Mouse (Mus musculus): ENCODE results near the gene Tanc1.

The Tanc1 gene

GRCm38 (mm10) chr2:59794838-59795237 is 183.0 kb downstream of the Tanc1 start:
- DNase-seq (ENCODE audit: low spot score) = no peak

GRCm38 (mm10) chr2:59798934-59799532 is 187.2 kb downstream of the Tanc1 start:
- no peak for DNase-seq (ENCODE audit: low spot score)

- no peak for DNase-seq (ENCODE audit: low spot score)
These were observed 187.7 kb downstream of the Tanc1 start for GRCm38 (mm10) chr2:59799572-59799971.

- DNase-seq (ENCODE audit: low spot score) = no peak
These were observed 188.8 kb downstream of the Tanc1 start for GRCm38 (mm10) chr2:59800481-59801266.

GRCm38 (mm10) chr2:59802722-59803387 is 191.0 kb downstream of the Tanc1 start:
- DNase-seq (ENCODE audit: low spot score) = no peak

- no peak for DNase-seq (ENCODE audit: low spot score)
These were observed 193.8 kb downstream of the Tanc1 start for GRCm38 (mm10) chr2:59805595-59805994.

GRCm38 (mm10) chr2:59806038-59806437 is 194.2 kb downstream of the Tanc1 start:
- DNase-seq (ENCODE audit: low spot score) = no peak

GRCm38 (mm10) chr2:59808608-59809007 is 196.8 kb downstream of the Tanc1 start:
- no peak for DNase-seq (ENCODE audit: low spot score)

- DNase-seq (ENCODE audit: low spot score) = no peak
These were observed 198.2 kb downstream of the Tanc1 start for GRCm38 (mm10) chr2:59810039-59810438.

- DNase-seq (ENCODE audit: low spot score) = no peak
These were observed 199.4 kb downstream of the Tanc1 start for GRCm38 (mm10) chr2:59811247-59811646.

- DNase-seq (ENCODE audit: low spot score) = no peak
These were observed 200.8 kb downstream of the Tanc1 start for GRCm38 (mm10) chr2:59812641-59813040.

- DNase-seq (ENCODE audit: low spot score) = no peak
These were observed 201.6 kb downstream of the Tanc1 start for GRCm38 (mm10) chr2:59813457-59813856.

- no peak for DNase-seq (ENCODE audit: low spot score)
These were observed 203.2 kb downstream of the Tanc1 start for GRCm38 (mm10) chr2:59814997-59815396.

- no peak for DNase-seq (ENCODE audit: low spot score)
These were observed 206.8 kb downstream of the Tanc1 start for GRCm38 (mm10) chr2:59818663-59819062.

GRCm38 (mm10) chr2:59819415-59819814 is 207.6 kb downstream of the Tanc1 start:
- DNase-seq (ENCODE audit: low spot score) = no peak

GRCm38 (mm10) chr2:59820088-59820487 is 208.2 kb downstream of the Tanc1 start:
- DNase-seq (ENCODE audit: low spot score) = no peak

- no peak for DNase-seq (ENCODE audit: low spot score)
These were observed 209.2 kb downstream of the Tanc1 start for GRCm38 (mm10) chr2:59821044-59821443.

GRCm38 (mm10) chr2:59824289-59824688 is 212.4 kb downstream of the Tanc1 start:
- DNase-seq (ENCODE audit: low spot score) = no peak

GRCm38 (mm10) chr2:59825380-59825779 is 213.5 kb downstream of the Tanc1 start:
- DNase-seq (ENCODE audit: low spot score) = no peak

- DNase-seq (ENCODE audit: low spot score) = no peak
These were observed 216.3 kb downstream of the Tanc1 start for GRCm38 (mm10) chr2:59828103-59828655.

GRCm38 (mm10) chr2:59828777-59829508 is 217.1 kb downstream of the Tanc1 start:
- DNase-seq (ENCODE audit: low spot score) = peak; percentile 83

GRCm38 (mm10) chr2:59829718-59830117 is 217.9 kb downstream of the Tanc1 start:
- no peak for DNase-seq (ENCODE audit: low spot score)
